Mouse (Mus musculus): ENCODE data around the gene Ndufs2. TPM values are rescaled to one million over a fixed set of nuclear protein-coding genes. Genes with fewer than 3 reads are reported as not detected.
A peak's percentile ranks its signal among the peaks of the same experiment; 100 is the strongest.
"Not testable (repeated sequence)": the region's sequence is repeated elsewhere in the genome, so short reads cannot be mapped to it uniquely, and the experiment has no call there.

The Ndufs2 gene
- total and polyA plus RNA-seq, 3 experiments, result 101 to 300 (median 219) TPM

DNA sequence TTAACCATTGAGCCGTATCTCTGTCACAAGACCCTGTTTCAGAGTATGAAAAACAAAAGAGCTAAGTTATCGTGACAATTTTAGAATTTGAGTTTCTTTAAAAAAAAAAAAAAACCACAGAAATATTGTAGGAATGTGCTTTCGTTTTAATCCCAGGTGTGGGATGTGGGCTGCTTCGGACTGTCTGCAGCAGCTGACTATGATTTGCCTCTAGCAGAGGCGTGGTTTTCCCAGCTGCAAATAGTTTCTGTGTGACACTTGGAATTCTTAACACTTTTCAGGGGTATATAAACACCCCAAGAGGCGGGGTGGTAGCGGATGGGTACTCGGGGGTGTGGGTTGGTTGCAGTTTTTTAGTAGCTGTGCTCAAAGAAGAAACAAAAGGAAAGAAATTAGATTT is 5.8 kb downstream of the Ndufs2 start:
- peaks cover 52% of the 10 kb centered on the region for H3K4me1 ChIP-seq (ENCODE audit: insufficient read depth, low read depth, low read length)
- H3K4me3 ChIP-seq (ENCODE audit: low read depth, low read length), result no peak overlapping the region
- H3K27me3 ChIP-seq (ENCODE audit: insufficient read depth, low read length), result peaks cover 7% of the 10 kb centered on the region
- peaks cover 49% of the 10 kb centered on the region for H3K36me3 ChIP-seq (replicated peaks)
- H3K9me3 ChIP-seq (replicated peaks), result no peaks in the 10 kb centered on the region
- ATAC-seq (ENCODE audit: extremely low read depth, insufficient number of reproducible peaks, low FRiP score, poor library complexity, severe bottlenecking), result no peak
- no peak for DNase-seq (ENCODE audit: low spot score)
- TF ChIP-seq GATA1 (IDR thresholded peaks at IDR 0.05; ENCODE audit: borderline replicate concordance, low read length) (no peak), POLR2AphosphoS5 (IDR thresholded peaks at IDR 0.05; ENCODE audit: insufficient replicate concordance, low read depth, low read length) (no peak), CTCF (IDR thresholded peaks at IDR 0.05; ENCODE audit: low read depth, low read length) (no peak), TAL1 (conservative IDR thresholded peaks at IDR 0.05; ENCODE audit: low read depth, low read length) (no peak), GATA2 (IDR thresholded peaks at IDR 0.05; ENCODE audit: borderline replicate concordance, low read depth, low read length) (no peak)

DNA sequence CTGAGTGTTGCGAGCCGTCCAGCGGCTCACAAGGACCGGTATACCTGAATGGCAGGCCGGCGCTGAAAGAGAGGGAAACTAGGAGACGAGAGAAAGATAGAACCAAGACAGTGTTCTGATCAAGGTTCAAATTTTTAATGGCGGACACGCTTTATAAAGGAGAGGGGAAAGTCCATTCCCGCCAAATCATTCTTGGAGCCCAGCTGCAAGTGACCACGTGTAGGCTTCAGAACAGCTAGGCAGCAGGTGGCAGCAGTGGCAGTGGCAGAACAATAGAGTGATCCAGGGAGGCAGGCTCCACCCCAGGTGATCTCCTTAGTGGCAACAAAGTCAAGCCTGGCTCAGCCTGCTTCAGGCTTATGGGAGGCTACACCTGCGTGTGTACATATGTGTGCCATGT is 9.2 kb downstream of the Ndufs2 start:
- ATAC-seq (ENCODE audit: extremely low read depth, insufficient number of reproducible peaks, low FRiP score, poor library complexity, severe bottlenecking); H3K4me3 ChIP-seq (ENCODE audit: low read depth, low read length); H3K9me3 ChIP-seq (replicated peaks); H3K27me3 ChIP-seq (ENCODE audit: insufficient read depth, low read length); DNase-seq (ENCODE audit: low spot score): not testable (repeated sequence)
- Histone ChIP-seq H3K36me3 (replicated peaks) (peaks cover 79% of the 10 kb centered on the region), H3K4me1 (ENCODE audit: insufficient read depth, low read depth, low read length) (peaks cover 24% of the 10 kb centered on the region)

DNA sequence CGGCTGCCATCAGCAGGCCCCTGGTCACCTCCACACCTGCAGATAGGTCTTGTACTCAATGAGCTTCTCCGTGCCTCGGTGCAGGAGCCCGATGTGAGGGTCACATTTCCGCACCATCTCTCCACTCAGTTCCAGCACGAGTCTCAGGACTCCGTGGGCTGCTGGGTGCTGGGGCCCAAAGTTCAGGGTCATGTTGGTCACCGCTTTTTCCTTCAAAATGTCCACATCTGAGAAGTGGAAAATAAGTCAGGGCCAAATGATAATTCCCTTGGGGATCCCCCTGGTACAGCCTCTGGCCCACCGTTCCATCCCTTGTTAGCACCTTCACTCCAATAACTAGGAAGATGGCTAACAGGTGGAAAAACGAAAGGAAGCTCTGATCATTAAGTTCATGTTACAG is 10.3 kb downstream of the Ndufs2 start:
- Histone ChIP-seq H3K9me3 (replicated peaks) (no peaks in the 10 kb centered on the region), H3K4me3 (ENCODE audit: low read depth, low read length) (no peak overlapping the region), H3K27me3 (ENCODE audit: insufficient read depth, low read length) (no peaks in the 10 kb centered on the region), H3K36me3 (replicated peaks) (peaks cover 88% of the 10 kb centered on the region), H3K4me1 (ENCODE audit: insufficient read depth, low read depth, low read length) (peaks cover 17% of the 10 kb centered on the region)
- no peak for ATAC-seq (ENCODE audit: extremely low read depth, insufficient number of reproducible peaks, low FRiP score, poor library complexity, severe bottlenecking)
- no peak for DNase-seq (ENCODE audit: low spot score)
- no peak for TF ChIP-seq GATA1 (IDR thresholded peaks at IDR 0.05; ENCODE audit: borderline replicate concordance, low read length)

DNA sequence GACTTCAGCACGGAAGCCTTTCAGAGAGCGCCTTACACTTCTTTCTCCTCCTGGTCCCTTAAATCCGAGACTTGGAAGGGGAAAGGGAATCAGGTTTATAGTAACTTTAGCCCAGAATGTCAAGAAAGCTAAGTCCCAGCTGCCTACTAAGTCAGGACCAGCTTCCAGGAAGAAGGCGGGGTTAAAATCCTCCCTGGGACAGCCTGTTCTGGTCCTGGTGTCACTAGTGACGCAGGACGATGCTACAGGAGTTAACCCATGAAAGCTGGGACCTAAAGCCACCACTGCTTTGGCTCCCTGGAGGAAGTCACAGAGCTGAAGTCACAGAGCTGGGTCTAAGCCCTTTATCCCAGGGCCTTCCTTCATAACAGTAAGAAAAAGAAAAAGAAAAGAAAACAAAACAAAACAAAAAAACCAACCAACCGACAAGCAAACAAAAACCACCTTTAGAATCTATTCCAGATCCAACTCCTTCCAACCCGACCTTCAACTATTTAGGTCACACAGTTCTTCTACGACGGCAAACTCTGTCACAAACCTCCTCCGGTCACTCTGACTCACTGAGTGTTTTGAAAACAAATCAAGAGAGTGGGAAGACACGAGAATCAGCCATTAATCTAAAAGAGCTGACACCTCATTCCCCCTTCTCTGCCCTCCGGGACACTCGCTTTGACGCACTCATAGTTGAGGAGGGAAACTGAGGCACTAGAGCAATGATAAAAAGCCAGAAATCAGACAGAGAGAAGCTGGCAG is 11.0 kb downstream of the Ndufs2 start:
- H3K9me3 ChIP-seq (replicated peaks), result no peaks in the 10 kb centered on the region
- H3K4me3 ChIP-seq (ENCODE audit: low read depth, low read length), result no peak overlapping the region
- TF ChIP-seq GATA2 (IDR thresholded peaks at IDR 0.05; ENCODE audit: borderline replicate concordance, low read depth, low read length), result no peak
- no peak for TF ChIP-seq CTCF (IDR thresholded peaks at IDR 0.05; ENCODE audit: low read depth, low read length)
- TF ChIP-seq POLR2AphosphoS5 (IDR thresholded peaks at IDR 0.05; ENCODE audit: insufficient replicate concordance, low read depth, low read length), result no peak
- no peak for TF ChIP-seq GATA1 (IDR thresholded peaks at IDR 0.05; ENCODE audit: borderline replicate concordance, low read length)
- TF ChIP-seq TAL1 (conservative IDR thresholded peaks at IDR 0.05; ENCODE audit: low read depth, low read length), result no peak
- H3K27me3 ChIP-seq (ENCODE audit: insufficient read depth, low read length), result no peaks in the 10 kb centered on the region
- DNase-seq (ENCODE audit: low spot score) (no peak), ATAC-seq (ENCODE audit: extremely low read depth, insufficient number of reproducible peaks, low FRiP score, poor library complexity, severe bottlenecking) (no peak)
- peaks cover 90% of the 10 kb centered on the region for H3K36me3 ChIP-seq (replicated peaks)
- H3K4me1 ChIP-seq (ENCODE audit: insufficient read depth, low read depth, low read length), result peaks cover 11% of the 10 kb centered on the region

DNA sequence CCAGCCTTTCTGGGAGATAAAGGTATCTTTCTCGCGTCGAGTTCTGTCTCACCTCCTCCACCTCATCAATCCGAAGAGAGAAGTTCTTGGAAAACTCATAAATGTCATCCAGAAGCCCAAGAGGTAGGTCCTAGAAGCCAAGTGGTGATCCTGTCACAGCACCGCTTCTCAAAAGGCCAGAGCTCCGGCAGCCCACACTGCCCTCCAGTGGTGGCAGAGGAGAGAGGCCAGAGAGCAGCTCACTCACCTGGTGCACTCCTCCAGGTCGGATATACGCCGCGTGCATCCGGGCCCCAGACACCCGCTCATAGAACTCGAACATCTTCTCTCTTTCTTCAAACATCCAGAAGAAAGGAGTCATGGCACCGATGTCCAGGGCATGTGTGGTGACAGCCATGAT is 12.7 kb downstream of the Ndufs2 start:
- DNase-seq (ENCODE audit: low spot score) (peak; percentile 46), ATAC-seq (ENCODE audit: extremely low read depth, insufficient number of reproducible peaks, low FRiP score, poor library complexity, severe bottlenecking) (peak; percentile 54; the same call in 1 of the 2 replicates)
- Histone ChIP-seq H3K27me3 (ENCODE audit: insufficient read depth, low read length) (no peaks in the 10 kb centered on the region), H3K4me3 (ENCODE audit: low read depth, low read length) (no peak overlapping the region), H3K9me3 (replicated peaks) (no peaks in the 10 kb centered on the region), H3K4me1 (ENCODE audit: insufficient read depth, low read depth, low read length) (peaks cover 15% of the 10 kb centered on the region), H3K36me3 (replicated peaks) (peaks cover 94% of the 10 kb centered on the region)
- TF ChIP-seq POLR2AphosphoS5 (IDR thresholded peaks at IDR 0.05; ENCODE audit: insufficient replicate concordance, low read depth, low read length) (no peak), GATA2 (IDR thresholded peaks at IDR 0.05; ENCODE audit: borderline replicate concordance, low read depth, low read length) (no peak), CTCF (IDR thresholded peaks at IDR 0.05; ENCODE audit: low read depth, low read length) (peak; percentile 54; the same call in 1 of the 2 replicates), GATA1 (IDR thresholded peaks at IDR 0.05; ENCODE audit: borderline replicate concordance, low read length) (no peak)

DNA sequence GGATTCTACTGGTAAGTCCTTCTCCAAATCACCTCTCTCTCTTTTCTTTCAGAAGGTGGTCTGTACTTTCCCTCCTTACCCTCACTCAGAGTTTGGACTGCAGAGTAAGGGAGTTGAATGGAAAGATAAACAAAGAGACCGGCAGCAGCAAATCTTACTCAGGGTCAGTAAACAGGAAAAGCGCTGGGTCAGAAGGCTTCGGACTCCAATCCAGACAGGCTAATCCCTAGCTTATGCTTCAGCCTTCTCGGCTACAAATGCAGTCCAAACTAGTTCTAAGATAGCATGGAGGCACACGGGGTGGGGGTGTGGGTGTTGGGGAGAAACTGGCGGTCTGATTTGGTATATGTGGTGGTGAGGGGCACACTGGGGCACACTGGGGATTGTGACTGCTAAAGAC is 13.8 kb downstream of the Ndufs2 start:
- Histone ChIP-seq H3K9me3 (replicated peaks) (no peaks in the 10 kb centered on the region), H3K27me3 (ENCODE audit: insufficient read depth, low read length) (no peaks in the 10 kb centered on the region), H3K36me3 (replicated peaks) (peaks cover 90% of the 10 kb centered on the region), H3K4me3 (ENCODE audit: low read depth, low read length) (no peak overlapping the region), H3K4me1 (ENCODE audit: insufficient read depth, low read depth, low read length) (peaks cover 12% of the 10 kb centered on the region)
- TF ChIP-seq CTCF (IDR thresholded peaks at IDR 0.05; ENCODE audit: low read depth, low read length) (no peak), GATA2 (IDR thresholded peaks at IDR 0.05; ENCODE audit: borderline replicate concordance, low read depth, low read length) (no peak), TAL1 (conservative IDR thresholded peaks at IDR 0.05; ENCODE audit: low read depth, low read length) (no peak), GATA1 (IDR thresholded peaks at IDR 0.05; ENCODE audit: borderline replicate concordance, low read length) (no peak), POLR2AphosphoS5 (IDR thresholded peaks at IDR 0.05; ENCODE audit: insufficient replicate concordance, low read depth, low read length) (no peak)
- no peak for DNase-seq (ENCODE audit: low spot score)
- no peak for ATAC-seq (ENCODE audit: extremely low read depth, insufficient number of reproducible peaks, low FRiP score, poor library complexity, severe bottlenecking)

DNA sequence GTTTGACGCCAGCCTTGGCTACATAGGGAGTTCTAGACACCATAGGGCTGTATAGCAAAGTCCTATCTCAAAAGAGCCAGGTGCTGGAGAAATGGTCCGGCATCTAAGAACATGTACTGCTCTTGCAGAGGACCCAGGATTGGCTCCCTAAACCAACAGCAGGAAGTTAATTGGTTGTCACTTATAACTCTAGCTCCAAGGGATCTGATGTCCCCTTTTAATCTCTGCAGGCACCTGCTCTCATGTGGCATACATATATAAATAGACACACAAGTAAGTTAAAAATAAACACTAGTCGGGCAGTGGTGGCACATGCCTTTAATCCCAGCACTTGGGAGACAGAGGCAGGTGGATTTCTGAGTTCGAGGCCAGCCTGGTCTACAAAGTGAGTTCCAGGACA is 15.4 kb downstream of the Ndufs2 start:
- TF ChIP-seq GATA1 (IDR thresholded peaks at IDR 0.05; ENCODE audit: borderline replicate concordance, low read length) (no peak), POLR2AphosphoS5 (IDR thresholded peaks at IDR 0.05; ENCODE audit: insufficient replicate concordance, low read depth, low read length) (no peak), TAL1 (conservative IDR thresholded peaks at IDR 0.05; ENCODE audit: low read depth, low read length) (no peak), GATA2 (IDR thresholded peaks at IDR 0.05; ENCODE audit: borderline replicate concordance, low read depth, low read length) (no peak), CTCF (IDR thresholded peaks at IDR 0.05; ENCODE audit: low read depth, low read length) (no peak)
- Histone ChIP-seq H3K36me3 (replicated peaks) (peaks cover 75% of the 10 kb centered on the region), H3K27me3 (ENCODE audit: insufficient read depth, low read length) (no peaks in the 10 kb centered on the region), H3K4me3 (ENCODE audit: low read depth, low read length) (no peak overlapping the region), H3K9me3 (replicated peaks) (no peaks in the 10 kb centered on the region), H3K4me1 (ENCODE audit: insufficient read depth, low read depth, low read length) (peaks cover 20% of the 10 kb centered on the region)
- ATAC-seq (ENCODE audit: extremely low read depth, insufficient number of reproducible peaks, low FRiP score, poor library complexity, severe bottlenecking) (no peak), DNase-seq (ENCODE audit: low spot score) (no peak)

Data from G1E (cell line).